Mouse (Mus musculus): ENCODE results near the gene Tsnaxip1.

DNA sequence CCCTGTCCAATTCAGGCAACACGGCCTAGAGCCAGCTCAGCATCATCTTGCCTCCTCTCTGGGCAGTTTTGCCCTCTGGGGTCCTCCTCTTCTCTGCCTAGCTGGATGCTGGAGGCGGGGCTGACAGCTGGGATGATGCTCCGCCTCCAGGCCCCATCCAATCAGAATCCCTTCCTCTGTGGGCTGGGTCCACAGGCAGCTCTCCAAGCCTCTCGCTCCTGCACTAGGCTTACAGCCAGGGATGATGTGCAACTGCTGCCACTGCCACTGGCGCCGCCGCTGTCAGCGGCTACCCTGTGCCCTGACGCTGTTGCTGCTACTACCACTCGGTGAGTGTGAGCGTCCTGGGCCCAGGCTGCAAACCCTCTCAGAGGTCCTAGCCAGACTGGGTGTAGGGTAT, 65.8 kb downstream of the Tsnaxip1 start, which contains the start of gene Nrn1l:
- TF ChIP-seq CTCF (IDR thresholded peaks at IDR 0.05; ENCODE audit: control insufficient read depth, insufficient read depth, low read length) (no peak), POLR2A (IDR thresholded peaks at IDR 0.05; ENCODE audit: borderline replicate concordance, control insufficient read depth, low read depth, low read length) (no peak)

All from bone marrow, adult 2 months (tissue).